Mouse (Mus musculus): ENCODE measurements around the gene Wdr72. TPM values are rescaled to one million over a fixed set of nuclear protein-coding genes. Genes with fewer than 3 reads are reported as not detected.

Gene Wdr72
- polyA plus RNA-seq, 1 experiment, result not detected

Other genes with a start within 250 kb of the Wdr72 start
- 0.01 TPM in 1 of 2 replicates, not detected in the other for gene Unc13c, start 141.4 kb upstream of the Wdr72 start, polyA plus RNA-seq (2012; rRNA removed)

All from large intestine, adult 2 months (tissue).